Mouse (Mus musculus): ENCODE measurements at regions not wholly inside any gene's neighbourhood (a gene's known extent, or its start where the extent isn't known, plus 50 kb on each side); places are given as distances from the start of the nearest gene placed in this dataset.
A peak's percentile ranks its signal among the peaks of the same experiment; 100 is the strongest.
"Not testable (repeated sequence)": the region's sequence is repeated elsewhere in the genome, so short reads cannot be mapped to it uniquely, and the experiment has no call there.

DNA sequence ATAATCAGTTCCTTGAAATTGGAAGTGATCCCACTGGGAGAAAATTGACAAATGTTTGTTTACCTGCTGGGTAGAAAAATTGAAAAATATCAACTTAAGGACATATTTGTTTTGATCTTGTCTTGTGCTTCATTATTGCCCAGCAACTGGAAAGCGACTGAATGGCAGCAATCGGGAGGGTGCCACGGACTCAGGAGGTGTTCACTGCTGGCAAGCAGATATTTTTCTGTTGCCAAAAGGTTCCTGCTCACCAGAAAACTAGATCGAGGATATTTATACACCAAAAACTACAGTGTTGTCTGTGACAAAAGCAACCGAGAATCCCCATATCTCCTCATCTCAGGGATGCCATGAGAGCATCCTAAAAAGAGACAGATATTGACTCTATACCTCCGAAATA, 71.4 kb downstream of the Gm21833 start:
- DNase-seq (ENCODE audit: low spot score in 2 of 2) = no peak

DNA sequence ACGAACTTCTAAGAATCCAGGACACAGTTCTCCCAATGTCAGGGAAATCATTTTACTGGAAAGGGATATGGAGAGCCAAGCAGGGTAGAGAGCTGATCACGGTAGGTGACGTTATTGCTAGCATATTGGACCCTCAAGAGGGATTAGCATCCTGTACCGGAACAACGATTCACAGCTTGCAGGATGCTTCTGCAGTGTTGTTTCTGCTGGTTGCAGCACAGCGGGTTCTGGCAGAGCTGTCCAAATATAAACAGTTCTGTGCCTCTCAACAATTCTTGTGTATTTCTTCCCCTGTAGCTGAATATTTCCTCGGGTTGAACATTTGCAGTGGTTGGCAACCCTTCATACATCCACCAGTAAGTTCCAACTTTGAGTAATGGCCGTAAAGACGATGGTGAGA, 92.4 kb downstream of the Gm21833 start:
- DNase-seq (ENCODE audit: low spot score in 2 of 2) = no peak

DNA sequence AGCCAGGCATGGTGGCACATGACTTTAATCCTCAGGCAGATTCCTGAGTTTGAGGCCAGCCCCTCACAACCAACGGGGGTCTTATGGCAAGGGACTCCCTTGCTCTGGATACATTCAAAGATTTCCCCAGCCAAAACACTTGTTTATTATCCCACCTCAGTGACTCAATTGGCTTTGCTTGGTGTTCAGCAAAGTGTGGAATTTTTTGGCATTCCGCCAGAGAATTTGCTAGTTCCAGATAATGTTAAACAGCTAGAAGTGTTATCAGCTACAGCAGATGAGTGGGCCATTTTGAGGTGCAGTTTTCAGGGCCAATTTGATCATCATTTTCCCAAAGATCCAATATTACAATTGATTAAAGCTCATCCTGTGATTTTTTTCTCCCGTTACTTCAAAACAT, 130.8 kb downstream of the Gm21833 start:
- not testable (repeated sequence) for DNase-seq (ENCODE audit: low spot score in 2 of 2)

DNA sequence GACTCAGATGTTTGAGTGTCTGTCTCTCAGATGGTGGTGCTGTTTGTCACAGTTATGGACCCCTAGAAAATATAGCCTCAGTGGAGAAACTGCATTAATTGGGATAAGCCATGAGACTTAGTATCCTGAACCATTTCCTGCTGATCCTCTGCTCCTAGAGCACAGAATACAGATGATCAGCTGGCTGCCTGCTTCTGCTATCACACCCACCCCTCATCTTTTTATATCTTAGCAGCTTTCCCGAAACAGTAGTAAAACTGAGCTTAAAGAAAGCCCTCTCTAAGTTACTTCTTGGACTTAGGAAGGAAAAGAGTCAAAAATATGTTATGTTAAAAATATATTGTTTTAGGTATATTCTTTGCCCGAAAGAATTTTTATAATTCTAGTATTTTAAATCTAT, 163.5 kb downstream of the Gm21833 start:
- no peak for DNase-seq (ENCODE audit: low spot score in 2 of 2)

DNA sequence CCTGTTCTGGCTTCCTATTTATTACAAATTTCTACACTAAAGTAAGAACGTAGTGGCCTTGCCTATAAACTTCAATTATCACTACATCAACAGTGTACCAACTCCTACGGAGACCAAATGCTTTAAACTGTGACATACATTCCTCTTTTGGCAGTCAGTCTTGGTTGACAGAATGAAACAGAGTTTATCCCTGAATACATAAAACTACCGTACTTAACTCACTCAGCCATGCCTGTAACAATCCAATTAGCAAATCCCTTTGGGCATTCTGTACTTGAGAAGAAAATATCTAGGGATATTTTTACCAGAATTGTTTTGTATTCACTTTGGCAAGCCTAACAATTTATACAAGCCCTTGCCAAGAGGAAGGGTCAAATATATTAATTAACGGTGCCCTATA, 169.7 kb downstream of the Gm21833 start:
- DNase-seq (ENCODE audit: low spot score in 2 of 2) = no peak

DNA sequence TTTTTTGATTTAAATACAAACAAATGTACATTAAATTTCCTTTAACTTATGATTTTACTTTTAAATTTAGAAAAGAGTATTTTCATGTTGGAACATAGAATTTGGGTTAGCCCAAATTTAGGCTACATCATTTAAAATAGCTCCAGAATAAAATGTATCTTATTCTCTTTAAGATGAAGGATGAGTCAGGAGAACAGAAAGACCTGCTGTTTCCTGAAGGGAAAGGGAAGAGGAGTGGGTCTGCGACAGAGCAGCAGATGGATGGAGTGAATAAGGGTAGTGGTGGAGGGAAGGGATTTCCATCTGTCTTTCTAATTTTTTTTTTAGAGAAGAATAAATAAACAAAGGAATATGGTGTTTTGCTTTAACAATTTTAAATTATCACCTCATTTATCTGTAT, 193.1 kb downstream of the Gm21833 start:
- DNase-seq (ENCODE audit: low spot score in 2 of 2) = no peak

DNA sequence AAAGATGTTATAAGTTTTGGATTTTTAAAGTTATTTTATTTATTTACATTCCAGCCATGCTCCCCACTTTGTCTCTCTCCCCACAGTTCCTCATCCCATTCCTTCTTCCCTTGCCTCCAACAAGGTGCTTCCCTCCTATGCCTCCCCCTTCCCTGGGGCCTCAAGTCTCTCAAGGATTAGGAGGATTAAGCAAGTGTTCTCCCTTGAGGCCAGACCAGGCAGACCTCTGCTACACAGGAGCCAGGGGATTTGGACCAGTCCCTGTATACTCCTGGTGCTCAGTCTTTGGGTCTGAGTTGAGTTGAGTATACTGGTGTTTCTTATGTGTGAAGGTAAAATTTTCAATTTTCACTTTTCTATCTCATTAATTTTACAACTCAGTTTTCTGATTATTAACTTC, 235.2 kb downstream of the Gm21833 start:
- no peak for DNase-seq (ENCODE audit: low spot score in 2 of 2)

DNA sequence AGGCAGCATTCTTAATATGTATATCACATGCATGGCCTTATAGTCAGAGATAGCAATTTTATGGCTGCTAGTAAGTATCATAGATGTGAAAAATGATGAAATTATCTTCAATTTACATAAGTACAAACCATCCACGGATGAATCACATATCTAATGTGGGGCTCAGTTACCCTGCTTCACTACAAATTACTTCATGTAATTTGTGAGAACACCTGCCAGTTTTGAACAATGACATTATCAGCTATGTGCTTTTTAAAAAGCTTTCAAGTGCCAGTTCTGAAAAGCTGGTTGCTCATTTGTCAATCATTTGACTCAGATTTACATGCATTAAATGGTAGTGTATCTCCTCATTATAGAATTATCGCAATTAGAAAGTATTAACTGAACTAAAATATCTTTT, 243.3 kb downstream of the Gm21833 start:
- no peak for DNase-seq (ENCODE audit: low spot score in 2 of 2)

DNA sequence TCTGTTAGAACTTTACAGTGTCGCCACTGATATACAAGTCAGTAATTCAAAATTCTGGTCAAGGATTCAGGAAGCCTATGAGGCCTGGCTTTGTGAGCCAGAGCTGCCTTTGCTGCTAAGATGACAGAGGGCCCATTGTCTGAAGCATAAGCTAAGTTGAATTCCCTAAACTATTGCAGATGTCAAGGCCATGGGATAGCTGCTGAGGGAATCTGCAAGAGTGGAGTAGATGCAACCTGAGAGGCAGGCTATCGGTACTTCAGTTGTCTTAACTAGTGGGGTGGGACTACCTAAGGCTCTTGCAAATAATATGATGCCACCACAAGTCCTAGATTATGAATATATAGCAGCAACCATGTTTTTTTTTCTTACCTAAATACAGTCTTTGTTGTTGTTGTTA, 263.9 kb downstream of the Gm21833 start:
- no peak for DNase-seq (ENCODE audit: low spot score in 2 of 2)

DNA sequence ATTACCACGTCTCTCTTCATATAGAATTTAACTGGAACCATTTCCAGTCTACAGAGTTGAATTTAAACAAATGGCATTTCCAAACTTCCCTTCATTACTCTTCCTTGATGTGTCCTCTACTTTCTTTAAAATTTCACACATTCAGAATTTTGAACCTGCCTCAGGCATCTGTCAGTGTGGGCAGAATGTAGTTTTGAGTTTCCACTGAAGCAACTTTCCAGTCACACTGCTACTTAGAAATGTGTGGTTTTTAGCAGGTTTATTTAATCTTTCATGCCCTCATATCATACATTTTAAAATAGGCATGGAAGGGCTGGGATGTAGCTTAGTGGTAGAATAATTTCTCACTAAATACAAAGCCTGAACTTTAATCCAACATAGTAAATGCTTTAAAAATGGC, 282.9 kb downstream of the Gm21833 start:
- peak; percentile 38 to 46 for DNase-seq (ENCODE audit: low spot score in 2 of 2)

DNA sequence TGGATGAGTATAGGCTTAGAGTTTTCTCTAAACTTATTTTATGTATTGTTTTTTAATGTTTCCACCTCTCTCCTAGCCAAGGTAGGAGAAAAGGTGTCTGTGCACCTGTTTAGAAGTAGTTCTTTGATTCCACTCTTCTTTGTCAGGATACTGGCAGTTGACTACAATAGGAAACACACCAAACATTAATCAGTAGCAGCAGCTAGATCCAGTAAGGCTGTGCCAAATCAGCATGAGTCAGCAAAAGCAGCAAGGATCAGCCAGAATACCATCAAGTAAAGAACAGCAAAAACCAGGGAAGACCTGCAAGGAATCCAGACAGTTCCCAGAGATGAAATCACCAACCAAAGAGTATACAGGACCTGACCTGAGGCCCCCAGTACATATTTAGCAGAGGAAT, 303.7 kb downstream of the Gm21833 start:
- no peak for DNase-seq (ENCODE audit: low spot score in 2 of 2)

DNA sequence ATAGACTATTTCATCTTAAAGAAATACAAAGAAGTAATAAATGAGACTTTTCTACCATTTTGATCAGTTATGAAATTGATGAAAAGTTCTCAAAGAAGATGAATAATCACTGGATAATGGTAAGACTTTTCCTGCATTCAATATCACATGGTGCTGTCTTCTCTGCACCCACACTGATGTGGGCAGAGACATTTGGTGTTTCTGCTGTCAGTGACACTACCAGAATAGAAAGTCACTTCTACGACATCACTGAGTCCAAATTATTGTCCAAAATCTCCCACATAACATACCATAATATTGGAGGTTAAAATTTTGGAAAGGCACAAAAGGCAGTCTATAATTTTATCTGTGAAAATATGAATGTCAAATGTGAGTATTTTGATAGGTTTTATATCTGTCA, 344.8 kb downstream of the Gm21833 start:
- DNase-seq (ENCODE audit: low spot score in 2 of 2) = no peak

DNA sequence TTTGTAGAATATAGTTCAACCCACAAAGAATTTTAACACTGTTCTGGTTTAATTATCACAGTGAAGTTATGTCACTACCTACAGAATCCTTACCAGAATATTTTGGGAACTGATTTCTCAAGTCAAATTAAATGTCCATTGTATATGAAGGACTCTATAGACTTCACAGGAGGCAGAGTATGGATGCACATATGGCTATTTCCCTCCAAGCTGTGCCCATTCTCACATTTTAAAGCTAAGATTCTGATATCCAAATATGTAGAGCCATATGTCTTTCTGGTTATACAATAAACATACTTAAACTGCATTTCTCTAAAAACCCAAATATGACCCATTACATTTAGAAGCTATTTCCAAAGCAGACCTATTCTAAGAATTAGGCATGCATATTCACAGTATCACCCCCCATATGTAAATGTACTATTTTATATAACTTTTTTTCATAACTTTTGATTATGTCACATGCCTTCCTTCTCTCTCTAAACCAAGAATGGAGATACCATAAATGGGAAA, 365.3 kb downstream of the Gm21833 start:
- DNase-seq (ENCODE audit: low spot score in 2 of 2) = peak; percentile 58 to 73

DNA sequence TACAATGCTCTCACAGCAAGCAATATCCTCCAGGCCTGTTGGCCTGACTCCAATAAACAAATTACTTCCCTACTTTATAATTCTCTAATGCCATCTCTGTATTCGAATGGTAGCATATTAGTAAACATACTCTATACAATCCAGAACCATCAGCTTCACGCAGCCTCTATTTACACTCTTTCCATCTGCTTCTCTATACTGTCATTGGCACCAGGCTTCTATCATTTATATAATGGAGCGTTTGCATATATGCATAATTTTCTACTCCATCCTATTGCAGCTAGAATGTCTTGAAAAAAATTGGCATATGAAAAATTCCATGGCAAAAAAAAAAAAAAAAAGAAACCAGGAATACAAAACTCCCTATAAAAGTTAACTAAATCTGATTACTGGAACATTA, 369.6 kb downstream of the Gm21833 start:
- DNase-seq (ENCODE audit: low spot score in 2 of 2) = no peak

Data from left cerebral cortex, adult 9 months (tissue).